In the genomic region with DNA sequence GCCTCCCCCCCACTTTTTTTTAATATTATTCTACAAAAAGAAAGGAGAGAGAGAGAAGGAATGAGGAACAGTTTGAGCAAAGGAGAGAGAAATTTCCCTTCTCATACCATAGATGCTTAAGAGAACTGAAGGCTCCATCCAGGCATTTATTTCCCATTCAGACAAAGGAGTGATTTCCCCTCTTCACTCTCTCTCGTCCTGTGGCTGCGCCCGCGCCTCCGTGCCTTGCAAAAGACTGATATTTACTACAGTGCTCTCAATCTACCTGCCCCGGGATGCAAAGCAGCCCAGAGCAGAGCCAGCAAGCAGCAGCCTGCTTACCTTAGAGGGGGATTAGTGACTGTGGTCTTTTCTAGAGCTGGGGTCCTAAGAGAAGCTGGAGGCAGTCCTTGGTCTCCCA, we compare ENCODE assay signal across 15 mouse cellular contexts.
DNase-seq lines count a peak whose midpoint lies in the region; ATAC-seq and TF ChIP-seq lines count a peak whose summit lies in the region.
"Had no signal": no experiment of that assay in that cellular context is flagged by ENCODE, and none has a peak within 500 bp of the region (broad histone marks: within the 10 kb centered on the region; RNA-seq: fewer than 3 reads in every experiment).

No protein-coding gene starts in this region.

- no peak overlapping the region for H3K4me2 ChIP-seq in neural tube, embryonic 11.5 days (ENCODE audit: low read depth)
- peak overlapping the region; percentile 36 for H3K4me2 ChIP-seq in limb, embryonic 13.5 days (replicated peaks)
- no peak overlapping the region for H3K4me2 ChIP-seq in stomach, postnatal 0 days (replicated peaks; ENCODE audit: low read depth)
- no peak overlapping the region for H3K4me2 ChIP-seq in lung, postnatal 0 days (replicated peaks; ENCODE audit: low read depth, low read length)
- H3K4me2 ChIP-seq: limb, embryonic 15.5 days had no signal

- ATAC-seq in neural tube, embryonic 11.5 days (ENCODE audit: insufficient read depth, low FRiP score, low TSS enrichment), result no peak
- ATAC-seq in limb, embryonic 13.5 days (ENCODE audit: low FRiP score, low read depth), result no peak
- ATAC-seq in stomach, postnatal 0 days (ENCODE audit: low FRiP score, low TSS enrichment), result no peak
- no peak for ATAC-seq in lung, postnatal 0 days
- ATAC-seq in cerebellum, adult (ENCODE audit: insufficient number of reproducible peaks, low FRiP score, low TSS enrichment), result no peak
- ATAC-seq: inflammation-experienced regulatory T-cells, adult 6 months had no signal

- H3K9me3 ChIP-seq in neural tube, embryonic 11.5 days (ENCODE audit: control insufficient read depth, low read length), result no peaks in the 10 kb centered on the region
- no peaks in the 10 kb centered on the region for H3K9me3 ChIP-seq in hindbrain, embryonic 10.5 days
- H3K9me3 ChIP-seq in limb, embryonic 13.5 days, result peaks cover 6% of the 10 kb centered on the region; the same call in 1 of the 2 replicates
- H3K9me3 ChIP-seq in stomach, postnatal 0 days (ENCODE audit: control insufficient read depth, low read length), result no peaks in the 10 kb centered on the region
- H3K9me3 ChIP-seq in lung, postnatal 0 days (ENCODE audit: low read length), result no peaks in the 10 kb centered on the region
- H3K9me3 ChIP-seq: limb, embryonic 15.5 days had no signal

- peaks cover 11% of the 10 kb centered on the region for H3K4me1 ChIP-seq in neural tube, embryonic 11.5 days (ENCODE audit: control insufficient read depth, insufficient read depth, low read length)
- peaks cover 10% of the 10 kb centered on the region for H3K4me1 ChIP-seq in hindbrain, embryonic 10.5 days (replicated peaks)
- peaks cover 25% of the 10 kb centered on the region for H3K4me1 ChIP-seq in limb, embryonic 13.5 days
- H3K4me1 ChIP-seq in stomach, postnatal 0 days (replicated peaks; ENCODE audit: control insufficient read depth, insufficient read depth), result no peaks in the 10 kb centered on the region
- H3K4me1 ChIP-seq in lung, postnatal 0 days (ENCODE audit: insufficient read depth, low read depth, low read length), result no peaks in the 10 kb centered on the region

- no peak for DNase-seq in neural tube, embryonic 11.5 days (ENCODE audit: low spot score)
- DNase-seq in neural tube, embryonic 10.5 days (ENCODE audit: extremely low spot score, low spot score), result no peak
- DNase-seq in hindbrain, embryonic 10.5 days (ENCODE audit: low spot score), result no peak
- no peak for DNase-seq in stomach, postnatal 0 days (ENCODE audit: low spot score)
- DNase-seq in thymus, postnatal 4 days, result no peak
- DNase-seq in lung, postnatal 0 days (ENCODE audit: low spot score), result no peak
- DNase-seq: cerebellum, adult 2 months; gastrocnemius, postnatal 36 days; lung, adult 2 months; thymus, postnatal 25 days had no signal

- 67% methylated on average over 6 of the region's 6 CpGs for WGBS in neural tube, embryonic 11.5 days
- WGBS in hindbrain, embryonic 10.5 days, result 80% methylated on average over 6 of the region's 6 CpGs
- WGBS in limb, embryonic 13.5 days, result 56% methylated on average over 6 of the region's 6 CpGs
- 74% methylated on average over 6 of the region's 6 CpGs for WGBS in stomach, postnatal 0 days
- WGBS in lung, postnatal 0 days, result 68% methylated on average over 6 of the region's 6 CpGs

- no peak overlapping the region for H3K4me3 ChIP-seq in neural tube, embryonic 11.5 days (ENCODE audit: low read depth, low read length)
- H3K4me3 ChIP-seq in hindbrain, embryonic 10.5 days, result no peak overlapping the region
- no peak overlapping the region for H3K4me3 ChIP-seq in limb, embryonic 13.5 days
- H3K4me3 ChIP-seq in stomach, postnatal 0 days (ENCODE audit: low read depth, low read length), result no peak overlapping the region
- no peak overlapping the region for H3K4me3 ChIP-seq in lung, postnatal 0 days (ENCODE audit: low read depth, low read length)
- H3K4me3 ChIP-seq: limb, embryonic 15.5 days had no signal

- H3K9ac ChIP-seq in neural tube, embryonic 11.5 days (ENCODE audit: low read length), result 0 out of 2 replicates have a peak overlapping the region, but pooled peaks have one; percentile 33
- no peak overlapping the region for H3K9ac ChIP-seq in limb, embryonic 13.5 days
- H3K9ac ChIP-seq in stomach, postnatal 0 days (ENCODE audit: low read length), result no peak overlapping the region
- no peak overlapping the region for H3K9ac ChIP-seq in lung, postnatal 0 days (replicated peaks; ENCODE audit: low read depth)
- H3K9ac ChIP-seq: limb, embryonic 15.5 days had no signal

- no peak for TF ChIP-seq EP300 in stomach, postnatal 0 days (optimal IDR thresholded peaks at IDR 0.05)
- no peak for TF ChIP-seq EP300 in lung, postnatal 0 days (IDR thresholded peaks at IDR 0.05)

- H3K27me3 ChIP-seq in neural tube, embryonic 11.5 days (ENCODE audit: control insufficient read depth, insufficient read depth, low read length), result no peaks in the 10 kb centered on the region
- H3K27me3 ChIP-seq in hindbrain, embryonic 10.5 days (ENCODE audit: insufficient read depth, poor library complexity, severe bottlenecking), result no peaks in the 10 kb centered on the region
- H3K27me3 ChIP-seq in limb, embryonic 13.5 days, result peaks cover 68% of the 10 kb centered on the region
- no peaks in the 10 kb centered on the region for H3K27me3 ChIP-seq in stomach, postnatal 0 days (ENCODE audit: control insufficient read depth, insufficient read depth, low read length)
- no peaks in the 10 kb centered on the region for H3K27me3 ChIP-seq in lung, postnatal 0 days (replicated peaks; ENCODE audit: insufficient read depth, low read length)

- H3K27ac ChIP-seq in neural tube, embryonic 11.5 days (ENCODE audit: low read depth, low read length), result peak overlapping the region; percentile 83
- H3K27ac ChIP-seq in hindbrain, embryonic 10.5 days, result peak overlapping the region; percentile 66; the same call in 1 of the 2 replicates
- no peak overlapping the region for H3K27ac ChIP-seq in limb, embryonic 13.5 days
- 0 out of 2 replicates have a peak overlapping the region, but pooled peaks have one; percentile 13 for H3K27ac ChIP-seq in stomach, postnatal 0 days (replicated peaks)
- no peak overlapping the region for H3K27ac ChIP-seq in lung, postnatal 0 days (ENCODE audit: low read length)
- H3K27ac ChIP-seq: kidney, postnatal 0 days; limb, embryonic 15.5 days had no signal

- no peak for TF ChIP-seq CTCF in stomach, postnatal 0 days (IDR thresholded peaks at IDR 0.05; ENCODE audit: low read depth)
- TF ChIP-seq CTCF in lung, postnatal 0 days (IDR thresholded peaks at IDR 0.05), result no peak

- no peaks in the 10 kb centered on the region for H3K36me3 ChIP-seq in neural tube, embryonic 11.5 days (ENCODE audit: control insufficient read depth, insufficient read depth, low read length)
- H3K36me3 ChIP-seq in hindbrain, embryonic 10.5 days, result peaks cover 16% of the 10 kb centered on the region
- H3K36me3 ChIP-seq in limb, embryonic 13.5 days, result no peaks in the 10 kb centered on the region
- H3K36me3 ChIP-seq in stomach, postnatal 0 days (ENCODE audit: control insufficient read depth, insufficient read depth, low read length), result no peaks in the 10 kb centered on the region
- no peaks in the 10 kb centered on the region for H3K36me3 ChIP-seq in lung, postnatal 0 days (ENCODE audit: insufficient read depth, low read length)
- H3K36me3 ChIP-seq: limb, embryonic 15.5 days had no signal

Comparison
In these comparisons a context has a peak if more than half of its experiments do, and no peak if none do; other contexts are left out.
1. H3K27ac ChIP-seq: peak in neural tube, embryonic 11.5 days (single experiment), hindbrain, embryonic 10.5 days (single experiment) and stomach, postnatal 0 days (single experiment); none in limb, embryonic 13.5 days (single experiment) and lung, postnatal 0 days (single experiment).